Mouse (Mus musculus): ENCODE results near the gene Ofd1. TPM values are rescaled to one million over a fixed set of nuclear protein-coding genes. Genes with fewer than 3 reads are reported as not detected.
A peak's percentile ranks its signal among the peaks of the same experiment; 100 is the strongest.

The Ofd1 gene
- total RNA-seq (2021): 1 to 10 TPM; 5.9 to 6.2 TPM
- long read RNA-seq, experiment 1, full-length matches to known transcripts: 4 of 5 reads
- long read RNA-seq, experiment 1, partial matches to known transcripts: 0 of 5 reads
- long read RNA-seq, experiment 1, other reads (novel, unspliced or antisense): 1 of 5 reads
- long read RNA-seq, experiment 2, full-length matches to known transcripts: 2 of 5 reads
- long read RNA-seq, experiment 2, partial matches to known transcripts: 2 of 5 reads
- long read RNA-seq, experiment 2, other reads (novel, unspliced or antisense): 1 of 5 reads

GRCm38 (mm10) chrX:166440616-166441063, at the start of gene Ofd1:
TSS of gene Ofd1 (minus strand) at chrX:166440704.
- DNase-seq (ENCODE audit: low spot score in 2 of 2): peak; percentile 82 to 89

- DNase-seq (ENCODE audit: low spot score in 2 of 2): peak; percentile 82 to 89
Observed at GRCm38 (mm10) chrX:166479365-166479983, 39.0 kb upstream of the Ofd1 start, which contains the start of gene Rab9. TSS of gene Rab9 (minus strand) at chrX:166479867.

- peak; percentile 3 to 13 for DNase-seq (ENCODE audit: low spot score in 2 of 2)
Observed at GRCm38 (mm10) chrX:166478631-166479364, 38.3 kb upstream of the Ofd1 start.

- no peak for DNase-seq (ENCODE audit: low spot score in 2 of 2)
Observed at GRCm38 (mm10) chrX:166477393-166477792, 36.9 kb upstream of the Ofd1 start.

- DNase-seq (ENCODE audit: low spot score in 2 of 2): no peak
Observed at GRCm38 (mm10) chrX:166472612-166473011, 32.1 kb upstream of the Ofd1 start.

GRCm38 (mm10) chrX:166468321-166468720, 27.8 kb upstream of the Ofd1 start:
- no peak for DNase-seq (ENCODE audit: low spot score in 2 of 2)

GRCm38 (mm10) chrX:166455525-166455924, 15.0 kb upstream of the Ofd1 start:
- no peak for DNase-seq (ENCODE audit: low spot score in 2 of 2)

- DNase-seq (ENCODE audit: low spot score in 2 of 2): no peak
Observed at GRCm38 (mm10) chrX:166454331-166454730, 13.8 kb upstream of the Ofd1 start.

- no peak for DNase-seq (ENCODE audit: low spot score in 2 of 2)
Observed at GRCm38 (mm10) chrX:166453532-166453931, 13.0 kb upstream of the Ofd1 start.

GRCm38 (mm10) chrX:166444552-166444951, 4.0 kb upstream of the Ofd1 start:
- no peak for DNase-seq (ENCODE audit: low spot score in 2 of 2)

- DNase-seq (ENCODE audit: low spot score in 2 of 2): peak in 1 of 2 experiments; percentile 2
Observed at GRCm38 (mm10) chrX:166440036-166440615, 378 bp downstream of the Ofd1 start, which contains the start of gene Trappc2. TSS of gene Trappc2 (plus strand) at chrX:166440574.

- no peak for DNase-seq (ENCODE audit: low spot score in 2 of 2)
Observed at GRCm38 (mm10) chrX:166434812-166435211, 5.7 kb downstream of the Ofd1 start.

- peak; percentile 12 to 13 for DNase-seq (ENCODE audit: low spot score in 2 of 2)
Observed at GRCm38 (mm10) chrX:166416196-166416595, 24.3 kb downstream of the Ofd1 start.

GRCm38 (mm10) chrX:166407865-166408264, 32.6 kb downstream of the Ofd1 start:
- no peak for DNase-seq (ENCODE audit: low spot score in 2 of 2)

GRCm38 (mm10) chrX:166393753-166394152, 46.8 kb downstream of the Ofd1 start:
- no peak for DNase-seq (ENCODE audit: low spot score in 2 of 2)

- no peak for DNase-seq (ENCODE audit: low spot score in 2 of 2)
Observed at GRCm38 (mm10) chrX:166386656-166387055, 53.8 kb downstream of the Ofd1 start.

GRCm38 (mm10) chrX:166384935-166385334, 55.6 kb downstream of the Ofd1 start:
- no peak for DNase-seq (ENCODE audit: low spot score in 2 of 2)

- DNase-seq (ENCODE audit: low spot score in 2 of 2): no peak
Observed at GRCm38 (mm10) chrX:166383606-166384005, 56.9 kb downstream of the Ofd1 start.

GRCm38 (mm10) chrX:166378652-166379051, 61.9 kb downstream of the Ofd1 start:
- DNase-seq (ENCODE audit: low spot score in 2 of 2): no peak

- DNase-seq (ENCODE audit: low spot score in 2 of 2): no peak
Observed at GRCm38 (mm10) chrX:166376681-166377328, 63.7 kb downstream of the Ofd1 start.

All from left cerebral cortex, adult 18-20 months (tissue).